Mouse (Mus musculus): ENCODE measurements around the gene Psph. TPM values are rescaled to one million over a fixed set of nuclear protein-coding genes. Genes with fewer than 3 reads are reported as not detected.
"Not testable (repeated sequence)": the region's sequence is repeated elsewhere in the genome, so short reads cannot be mapped to it uniquely, and the experiment has no call there.

The Psph gene
- 10 to 100 TPM; 18.3 to 20.2 TPM for total RNA-seq (2021)

- peak; percentile 99 for DNase-seq
- intact Hi-C loops (cut with DNase I), result no loop called here
Measured at GRCm38 (mm10) chr5:129786818-129787790, at the start of gene Psph. Gene Psph, minus strand, starts transcription at chr5:129787449.

DNA sequence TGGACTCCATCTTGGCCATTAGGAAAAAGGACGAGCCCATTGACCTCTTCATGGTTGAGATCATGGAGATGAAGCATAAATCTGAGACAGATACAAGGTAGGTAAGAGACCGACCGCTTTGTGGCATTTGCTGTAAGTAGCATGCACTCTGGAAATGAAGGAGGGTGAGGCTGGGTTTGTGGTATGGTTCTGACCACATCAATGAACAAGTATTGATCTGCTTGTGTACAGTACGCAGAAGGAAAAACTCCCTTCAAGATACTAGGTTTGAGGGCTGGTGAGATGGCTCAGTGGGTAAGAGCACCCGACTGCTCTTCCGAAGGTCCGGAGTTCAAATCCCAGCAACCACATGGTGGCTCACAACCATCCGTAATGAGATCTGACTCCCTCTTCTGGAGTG lies 3.3 kb upstream of the Psph start:
- intact Hi-C loops (cut with DNase I); DNase-seq: not testable (repeated sequence)

GRCm38 (mm10) chr5:129787818-129788593 lies 757 bp upstream of the Psph start:
- no peak for DNase-seq
- intact Hi-C loops (cut with DNase I), result no loop called here

GRCm38 (mm10) chr5:129786161-129786560 lies 1.1 kb downstream of the Psph start:
- intact Hi-C loops (cut with DNase I), result no loop called here
- no peak for DNase-seq

DNA sequence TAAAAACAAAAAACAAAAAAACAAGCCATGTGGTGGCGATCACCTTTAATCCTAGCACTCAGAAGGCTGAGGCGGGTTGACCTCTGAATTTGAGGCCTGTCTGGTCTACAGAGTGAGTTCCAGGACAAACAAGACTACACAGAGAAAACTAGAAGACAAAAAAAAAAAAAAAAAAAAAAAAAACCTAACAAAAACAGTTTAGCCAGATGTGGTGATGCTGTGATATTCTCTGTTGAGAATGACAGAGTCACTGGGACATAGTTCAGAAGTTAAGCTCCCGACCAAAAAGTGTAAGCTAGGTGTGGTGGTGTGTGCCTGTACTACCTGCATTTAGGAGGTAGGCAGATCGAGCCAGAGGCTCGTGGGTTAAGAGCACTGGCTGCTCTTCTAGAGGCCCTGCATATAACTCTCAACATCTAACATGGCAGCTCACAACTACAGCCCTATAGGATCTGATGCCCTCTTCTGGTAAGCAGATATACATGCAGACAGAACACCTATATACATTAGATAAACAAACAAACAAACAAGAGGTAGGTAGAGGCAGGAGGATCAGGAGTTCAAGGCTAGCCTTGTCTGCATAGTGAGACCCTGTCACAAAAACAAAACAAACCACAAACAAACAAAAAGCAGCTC lies 1.9 kb downstream of the Psph start:
- intact Hi-C loops (cut with DNase I), result no loop called here
- no peak for DNase-seq

- intact Hi-C loops (cut with DNase I), result no loop called here
- DNase-seq, result no peak
Measured at GRCm38 (mm10) chr5:129782211-129782610, 5.0 kb downstream of the Psph start.

DNA sequence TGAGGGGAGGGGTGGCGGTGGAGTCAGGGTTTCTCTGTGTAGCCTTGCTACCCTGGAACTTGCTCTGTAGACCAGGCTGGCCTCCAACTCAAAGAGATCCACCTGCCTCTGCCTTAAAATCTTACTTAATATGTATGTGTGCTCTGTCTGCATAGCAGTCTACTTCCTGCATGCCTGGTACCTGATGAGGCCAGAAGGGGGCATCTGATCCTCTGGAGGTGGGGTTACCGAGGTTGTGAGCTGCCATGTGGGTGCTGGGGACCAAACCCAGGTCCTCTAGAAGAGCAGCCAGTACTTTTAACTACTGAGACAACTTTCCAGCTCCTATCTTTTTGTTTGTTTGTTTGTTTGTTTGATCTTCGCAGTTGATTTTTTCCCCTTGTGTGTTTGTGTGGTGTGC lies 7.1 kb downstream of the Psph start:
- DNase-seq, result no peak
- intact Hi-C loops (cut with DNase I), result no loop called here

- intact Hi-C loops (cut with DNase I), result no loop called here
- DNase-seq, result peak; percentile 84
Measured at GRCm38 (mm10) chr5:129778996-129779716, 8.1 kb downstream of the Psph start.

GRCm38 (mm10) chr5:129778348-129778995 lies 8.8 kb downstream of the Psph start:
- intact Hi-C loops (cut with DNase I), result no loop called here
- no peak for DNase-seq

- intact Hi-C loops (cut with DNase I), result no loop called here
Measured at GRCm38 (mm10) chr5:129774661-129775060, 12.6 kb downstream of the Psph start.

GRCm38 (mm10) chr5:129773330-129773729 lies 13.9 kb downstream of the Psph start:
- DNase-seq, result not testable (repeated sequence)

More at GRCm38 (mm10) chr5:129774661-129775060, 12.6 kb downstream of the Psph start:
- no peak for DNase-seq

DNA sequence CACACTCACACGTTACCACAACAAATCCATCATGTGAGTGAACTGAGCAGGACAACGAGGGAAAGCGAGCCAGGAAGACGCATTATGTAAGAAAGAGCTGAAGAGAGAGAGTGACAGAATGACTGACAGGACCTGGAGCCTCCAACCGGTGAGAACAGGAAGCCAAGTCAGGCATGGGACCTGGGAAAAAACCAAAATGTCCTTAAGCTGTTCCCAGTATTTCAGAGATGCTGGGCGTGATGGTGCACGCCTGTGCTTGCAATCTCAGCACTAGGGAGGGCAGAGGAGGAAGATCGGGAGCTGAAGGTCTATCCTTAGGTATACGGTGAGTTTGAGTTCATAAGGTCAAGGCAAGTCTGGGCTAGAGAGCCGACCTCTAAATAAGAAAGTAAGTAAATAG lies 14.8 kb downstream of the Psph start:
- intact Hi-C loops (cut with DNase I), result no loop called here
- DNase-seq, result no peak

More at GRCm38 (mm10) chr5:129773330-129773729, 13.9 kb downstream of the Psph start:
- intact Hi-C loops (cut with DNase I), result not testable (repeated sequence)

DNA sequence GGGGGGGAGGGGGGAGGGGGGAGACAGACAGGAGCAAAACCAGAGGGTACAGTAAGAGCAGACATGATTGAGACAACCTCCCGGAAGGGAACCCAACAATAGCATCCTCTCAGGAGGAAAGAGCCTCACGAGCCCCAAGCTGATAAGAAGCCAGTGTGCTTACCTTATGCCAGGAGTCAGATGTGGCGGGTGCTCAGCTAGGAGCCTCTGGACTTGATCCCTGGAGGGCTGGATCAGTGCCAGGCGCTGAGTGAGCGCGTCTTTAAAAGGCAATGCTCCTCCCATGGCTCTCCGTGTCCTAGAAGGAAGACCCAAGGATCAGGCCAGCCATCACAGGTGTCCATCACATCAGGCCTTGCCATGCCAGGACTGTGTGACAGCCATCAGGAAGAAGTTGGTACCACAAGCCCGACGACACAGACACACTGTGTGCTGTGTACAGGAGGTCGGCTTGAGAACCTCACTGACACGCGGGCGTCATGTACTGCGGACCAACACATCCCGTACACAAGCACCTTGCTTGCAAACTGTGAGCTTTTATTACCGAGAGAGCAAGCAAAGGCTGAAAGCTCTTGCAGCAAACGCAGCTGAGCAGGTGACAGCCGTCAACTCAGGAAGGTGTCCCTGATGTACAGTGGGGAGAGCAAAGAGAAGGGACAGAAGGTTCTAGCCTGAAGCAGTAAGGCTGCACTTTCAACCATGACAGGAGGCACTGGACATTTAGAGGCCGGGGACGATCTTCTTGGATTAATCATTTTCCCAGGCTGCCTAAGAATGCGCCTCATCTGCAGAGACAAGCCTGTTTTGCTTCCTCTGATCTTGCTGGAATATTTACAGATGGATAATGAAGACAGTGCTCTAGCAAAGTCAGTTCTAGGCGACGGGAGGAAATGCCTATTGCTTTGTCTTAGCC lies 16.6 kb downstream of the Psph start:
- intact Hi-C loops (cut with DNase I), result no loop called here
- DNase-seq, result no peak

GRCm38 (mm10) chr5:129761865-129762540 lies 25.2 kb downstream of the Psph start:
- intact Hi-C loops (cut with DNase I), result no loop called here
- DNase-seq, result peak; percentile 45

- intact Hi-C loops (cut with DNase I), result no loop called here
- no peak for DNase-seq
Measured at GRCm38 (mm10) chr5:129759929-129760480, 27.2 kb downstream of the Psph start.

GRCm38 (mm10) chr5:129756886-129757285 lies 30.4 kb downstream of the Psph start:
- intact Hi-C loops (cut with DNase I), result no loop called here
- no peak for DNase-seq

GRCm38 (mm10) chr5:129744050-129744449 lies 43.2 kb downstream of the Psph start:
- intact Hi-C loops (cut with DNase I), result no loop called here

More at GRCm38 (mm10) chr5:129744050-129744449, 43.2 kb downstream of the Psph start:
- DNase-seq, result no peak

Data from left cerebral cortex, postnatal 4 days (tissue).